Mouse (Mus musculus) layer of hippocampus, postnatal 36 days (tissue): Measurements from ENCODE around the gene Bcl11b. TPM values are rescaled to one million over a fixed set of nuclear protein-coding genes. Genes with fewer than 3 reads are reported as not detected.

Experiments used
- DNase-seq, 2 experiments: peaks; one replicate each; pipeline ENCODE4 v3.0.0; 2022
- total RNA-seq, 2 experiments: library from RNA; stranded (reverse); gene quantifications; 2 replicates each; pipeline ENCODE4 v1.2.3; 2021

Gene Bcl11b
- total RNA-seq, 2 experiments from 2014 or later = 134 to 137 TPM

DNA sequence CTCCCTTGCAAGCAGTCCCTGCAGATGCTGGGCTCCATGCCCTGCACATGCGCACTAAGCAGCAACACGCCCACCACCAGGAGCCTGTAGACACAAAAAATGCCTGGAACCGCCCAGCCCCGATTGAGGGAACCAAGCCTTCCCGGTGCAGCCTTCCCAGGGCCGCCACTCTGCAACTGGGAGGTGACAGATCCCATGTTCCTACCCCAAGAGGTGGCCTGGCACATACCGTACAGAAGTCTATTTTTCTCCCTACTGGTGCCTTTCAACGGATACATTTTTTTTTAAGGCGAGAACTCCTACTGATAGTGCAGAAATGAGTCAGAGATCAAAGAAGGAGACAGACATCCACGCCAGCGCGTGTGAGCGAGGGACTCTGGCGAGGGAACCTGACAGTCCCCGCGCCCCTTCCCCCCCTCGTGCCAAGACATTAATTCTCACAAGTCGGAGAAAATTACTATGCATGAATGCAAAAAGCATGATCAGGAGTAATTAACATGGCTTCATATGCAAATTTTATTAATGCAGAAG is 33.5 kb downstream of the Bcl11b start:
- peak; percentile 52 to 70 for DNase-seq

DNA sequence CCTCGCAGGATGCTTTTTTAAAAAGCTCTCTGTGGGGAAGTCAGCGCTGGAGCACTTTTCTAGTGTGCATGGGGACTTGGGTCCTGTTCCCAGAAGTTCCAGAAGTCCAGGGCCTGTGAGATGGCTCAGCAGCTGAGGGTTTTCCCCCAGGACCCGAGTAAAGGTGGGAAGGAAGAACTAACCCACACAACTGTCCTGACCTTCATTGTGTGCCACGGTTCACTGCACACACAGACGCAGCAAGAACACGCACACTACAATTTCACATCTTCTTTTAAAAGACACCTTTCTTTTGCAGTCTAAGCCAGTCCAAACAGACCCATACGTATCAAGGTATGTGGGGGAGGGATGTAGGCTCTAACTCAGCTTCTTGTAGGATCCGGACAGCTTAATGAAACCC is 34.3 kb downstream of the Bcl11b start:
- DNase-seq = no peak

DNA sequence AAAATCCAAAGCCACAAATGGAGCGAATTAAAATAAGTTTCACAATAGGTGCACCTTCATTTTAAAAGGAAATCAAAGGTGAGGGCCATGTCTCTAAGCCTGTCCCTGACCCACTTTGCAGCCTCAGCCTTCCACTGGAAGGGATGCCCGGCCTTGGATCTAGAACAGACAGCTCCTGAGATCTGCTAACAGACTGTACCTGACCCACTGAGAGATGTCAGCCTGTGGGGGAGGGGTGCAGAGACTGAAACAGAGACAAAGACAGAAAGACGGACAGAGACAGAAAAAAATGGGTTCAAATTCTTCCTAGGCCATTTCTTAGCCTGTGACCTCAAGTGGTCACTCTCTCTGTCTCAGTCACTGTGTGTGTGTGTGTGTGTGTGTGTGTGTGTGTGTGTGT is 35.1 kb downstream of the Bcl11b start:
- DNase-seq = no peak

DNA sequence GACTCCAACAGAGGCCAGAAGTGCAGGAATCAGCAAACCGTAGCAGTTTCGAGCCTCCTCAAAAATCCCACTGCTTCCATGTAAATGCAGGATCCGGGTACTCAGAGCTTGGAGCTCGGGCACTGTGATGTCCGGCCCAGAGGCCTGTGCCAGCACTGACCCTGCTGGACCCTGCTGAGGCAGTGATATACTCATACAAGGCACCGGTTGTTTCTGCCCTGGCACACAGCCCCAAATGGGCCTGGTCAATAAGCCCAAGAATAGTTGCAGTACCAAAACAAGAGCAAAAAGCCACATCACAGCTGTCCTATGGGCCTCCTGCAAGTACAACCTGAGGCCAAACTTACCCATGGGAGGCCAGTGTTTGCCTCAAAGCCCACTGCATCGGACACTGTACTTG is 36.4 kb downstream of the Bcl11b start:
- no peak for DNase-seq

DNA sequence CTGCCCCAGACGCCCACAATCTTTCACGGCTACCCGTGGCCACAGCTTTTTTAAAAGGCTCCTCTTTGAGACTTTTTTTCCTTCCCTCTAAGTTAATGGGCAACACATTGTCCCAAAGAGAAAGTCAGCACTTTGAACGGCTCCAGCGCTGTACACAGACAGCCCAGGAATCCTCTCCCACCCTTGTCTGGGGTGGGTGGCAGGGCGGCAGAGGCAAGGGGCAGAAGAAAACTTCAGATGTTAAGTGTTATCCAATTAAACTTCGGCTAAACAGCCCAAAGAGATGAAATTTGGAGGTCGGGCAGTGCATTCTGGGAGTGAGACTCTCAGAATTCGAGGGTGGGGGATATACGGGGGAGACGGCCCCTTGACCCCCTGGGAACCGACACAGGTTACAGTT is 38.3 kb downstream of the Bcl11b start:
- DNase-seq = no peak

DNA sequence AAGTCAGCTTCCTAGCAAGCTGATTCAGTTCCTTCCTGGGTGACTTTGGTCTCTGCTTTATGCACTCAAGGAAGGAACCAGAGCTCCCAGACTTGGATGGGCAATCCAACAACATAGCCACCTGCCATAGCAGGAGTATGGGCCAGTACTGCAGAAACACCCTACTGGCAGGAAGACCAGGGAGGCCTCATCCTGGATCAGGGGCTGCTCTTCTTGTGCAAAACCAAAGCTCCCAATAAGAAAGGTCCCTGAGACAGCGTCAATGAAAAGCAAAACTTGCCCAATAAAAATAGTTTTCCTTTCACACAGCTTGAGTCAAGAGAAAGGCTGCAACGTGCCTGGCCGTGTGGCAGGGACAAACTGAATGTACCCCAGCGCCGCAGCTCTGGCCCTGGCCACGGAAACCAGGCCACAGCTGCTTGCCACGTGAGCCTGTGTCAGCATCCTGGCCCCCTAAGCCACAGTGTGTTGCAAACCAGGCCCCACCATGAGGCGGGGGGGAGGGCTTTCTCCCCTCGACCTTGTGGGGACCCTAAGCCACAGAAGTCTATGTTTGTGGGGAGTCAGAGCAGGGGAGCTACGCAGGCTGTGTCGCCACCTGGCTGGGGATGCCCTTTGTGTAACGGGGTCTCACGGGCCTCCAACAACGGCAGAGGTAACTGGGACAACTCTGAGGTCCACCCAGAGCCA is 38.9 kb downstream of the Bcl11b start:
- DNase-seq = no peak

DNA sequence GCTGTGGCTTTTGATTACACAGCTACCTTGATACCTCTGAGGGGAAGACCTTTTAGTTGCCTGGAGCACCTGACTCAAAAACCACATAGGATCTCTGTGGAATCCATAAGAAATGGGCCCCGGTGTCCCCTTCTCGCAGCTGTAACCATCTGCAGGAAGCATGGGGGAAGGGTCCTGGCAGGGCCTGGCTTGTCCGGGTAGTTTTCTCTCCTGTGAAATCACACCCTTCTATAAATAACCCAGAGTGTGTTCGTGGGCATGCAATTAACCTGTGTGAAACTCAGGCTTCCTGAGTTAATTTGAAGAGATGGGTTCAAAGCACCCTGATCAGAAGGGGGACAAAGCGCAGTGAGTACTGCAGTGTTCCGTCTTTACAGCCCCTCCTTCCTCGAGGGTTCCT is 40.5 kb downstream of the Bcl11b start:
- DNase-seq = no peak

DNA sequence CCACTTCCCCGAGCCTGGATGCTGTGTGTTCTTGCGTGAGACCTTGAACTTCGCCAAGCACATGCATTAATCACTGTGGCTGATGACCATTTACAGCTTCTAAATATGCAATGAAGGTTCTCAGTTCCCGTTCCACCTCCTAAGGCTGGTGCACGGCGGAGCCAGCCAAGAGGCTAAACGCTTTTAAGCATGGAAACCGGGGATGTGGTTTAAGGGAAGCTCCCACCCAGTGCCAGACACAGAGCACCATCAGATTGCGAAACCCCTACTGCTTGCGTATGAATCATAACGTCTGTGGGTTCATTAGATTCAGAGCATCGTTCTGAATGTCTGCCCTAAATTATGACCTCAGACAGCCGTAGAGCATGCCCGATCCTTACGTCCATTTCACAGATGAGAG is 41.6 kb downstream of the Bcl11b start:
- DNase-seq = no peak

DNA sequence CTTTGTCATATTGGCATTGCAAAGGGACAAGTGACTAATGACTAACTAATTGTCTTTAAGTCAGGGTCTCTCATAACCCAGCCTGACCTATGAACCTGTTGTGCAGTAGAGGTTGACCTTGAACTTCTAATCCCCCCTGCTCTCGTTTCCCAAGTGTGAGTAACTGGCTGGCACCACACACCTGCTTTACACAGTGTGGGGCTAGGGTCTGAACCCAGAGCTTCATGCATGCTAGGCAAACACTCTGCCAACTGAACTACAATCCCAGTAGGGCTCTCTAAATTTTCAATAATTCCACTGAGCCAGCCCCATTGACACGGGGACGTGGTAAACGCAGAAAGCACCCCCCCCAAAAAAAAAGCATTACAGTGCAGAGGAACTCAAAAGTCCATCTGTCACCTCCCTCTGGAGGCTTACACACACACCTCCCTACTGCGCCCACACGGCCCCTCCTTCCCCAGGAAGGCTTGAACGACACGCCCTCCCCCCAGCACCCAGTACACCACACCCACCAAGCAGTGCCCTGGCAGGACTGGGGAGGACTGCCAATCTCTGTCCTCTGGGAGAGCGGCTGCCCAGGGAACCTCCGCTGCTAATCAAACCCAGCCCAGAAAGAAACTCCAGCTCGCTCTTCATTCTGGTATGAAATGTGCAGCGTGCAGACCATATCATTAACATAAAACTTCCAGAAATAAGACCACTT is 42.5 kb downstream of the Bcl11b start:
- peak in 1 of 2 experiments; percentile 46 for DNase-seq

DNA sequence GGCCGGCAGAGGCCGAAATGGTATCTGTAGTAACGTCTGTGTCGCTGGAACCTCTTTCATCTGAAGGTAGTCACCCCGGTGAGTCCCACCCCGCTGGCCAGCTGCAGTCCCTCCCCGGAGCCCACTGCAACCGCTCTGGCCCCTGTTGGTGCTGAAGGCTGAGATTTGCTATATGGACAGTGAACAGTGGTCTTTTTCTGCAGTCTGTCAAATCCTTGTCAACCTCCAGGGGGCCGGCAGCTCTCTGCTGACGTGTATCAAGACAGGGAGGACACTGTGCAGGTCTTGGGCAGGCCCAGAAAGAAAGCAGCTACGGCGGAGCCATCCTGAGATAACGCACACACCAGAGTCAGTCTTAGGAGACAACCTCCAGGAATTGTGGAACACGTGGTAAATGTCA is 43.0 kb downstream of the Bcl11b start:
- DNase-seq = no peak

DNA sequence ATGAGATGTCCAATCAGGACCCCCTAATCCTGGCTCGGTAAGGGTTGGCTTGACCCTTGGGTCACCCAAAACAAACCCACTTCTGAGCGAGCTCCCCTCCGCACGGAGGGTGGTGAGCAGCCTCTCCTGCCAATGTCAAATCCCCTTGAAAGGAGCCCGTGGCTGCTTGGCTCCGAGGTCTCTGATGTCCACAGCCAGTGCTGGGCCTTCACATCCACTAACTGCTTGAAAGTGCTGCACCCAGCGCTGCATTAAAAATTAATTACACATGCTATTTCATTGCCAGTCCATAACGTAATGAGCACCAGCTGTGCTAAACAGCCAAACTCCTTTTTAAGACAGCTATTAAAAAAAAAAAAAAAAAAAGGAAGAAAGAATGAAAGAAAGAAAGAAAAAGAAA is 43.5 kb downstream of the Bcl11b start:
- no peak for DNase-seq

DNA sequence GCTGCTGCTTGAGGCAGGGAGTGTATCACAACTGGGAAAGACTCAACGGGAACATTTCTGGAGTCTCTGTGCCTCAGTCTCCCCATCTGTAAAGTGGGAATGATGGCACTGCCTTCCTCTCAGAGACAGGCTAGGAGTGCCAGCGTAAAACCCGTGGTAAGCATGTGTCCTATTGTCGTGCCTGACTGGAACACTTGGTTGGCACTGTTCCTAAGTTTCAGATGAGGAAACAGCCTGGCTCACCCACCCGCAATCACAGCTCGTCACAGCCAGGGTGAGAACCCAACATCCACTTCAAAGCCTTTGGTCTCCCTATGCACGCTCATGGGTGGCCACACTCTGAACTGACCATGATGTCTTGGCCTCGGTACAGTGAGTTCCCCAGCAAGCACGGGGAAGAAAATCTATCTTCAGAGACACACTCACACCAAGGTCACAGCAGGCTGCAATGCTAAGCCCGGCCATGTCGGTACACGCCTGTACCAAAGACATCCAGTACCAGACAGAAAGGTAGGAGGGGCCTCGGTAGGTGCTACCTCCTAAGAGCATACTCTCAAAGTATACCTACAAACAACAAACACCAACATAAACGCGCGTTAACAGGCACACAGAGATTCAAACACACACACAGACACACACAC is 50.2 kb downstream of the Bcl11b start:
- DNase-seq = peak in 1 of 2 experiments; percentile 51

DNA sequence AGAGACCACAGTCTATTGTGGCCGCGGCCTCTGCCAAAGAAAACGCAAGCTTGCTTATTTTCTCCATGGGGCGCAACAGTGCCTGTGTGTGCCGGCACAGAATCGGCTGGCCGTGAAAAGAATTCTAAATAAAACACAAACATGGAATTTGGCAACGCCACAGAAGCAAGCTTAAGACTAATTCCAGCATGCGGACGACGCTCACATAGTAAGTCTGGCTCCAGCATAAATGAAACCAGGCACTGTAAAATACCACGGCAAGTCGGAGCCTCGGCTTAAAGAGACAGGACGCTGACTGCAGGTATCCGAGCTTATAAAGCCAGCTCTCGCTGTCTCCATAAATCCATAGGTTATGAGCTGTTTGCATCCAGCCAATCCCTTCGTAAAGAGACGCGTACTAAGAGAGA is 51.1 kb downstream of the Bcl11b start:
- no peak for DNase-seq

DNA sequence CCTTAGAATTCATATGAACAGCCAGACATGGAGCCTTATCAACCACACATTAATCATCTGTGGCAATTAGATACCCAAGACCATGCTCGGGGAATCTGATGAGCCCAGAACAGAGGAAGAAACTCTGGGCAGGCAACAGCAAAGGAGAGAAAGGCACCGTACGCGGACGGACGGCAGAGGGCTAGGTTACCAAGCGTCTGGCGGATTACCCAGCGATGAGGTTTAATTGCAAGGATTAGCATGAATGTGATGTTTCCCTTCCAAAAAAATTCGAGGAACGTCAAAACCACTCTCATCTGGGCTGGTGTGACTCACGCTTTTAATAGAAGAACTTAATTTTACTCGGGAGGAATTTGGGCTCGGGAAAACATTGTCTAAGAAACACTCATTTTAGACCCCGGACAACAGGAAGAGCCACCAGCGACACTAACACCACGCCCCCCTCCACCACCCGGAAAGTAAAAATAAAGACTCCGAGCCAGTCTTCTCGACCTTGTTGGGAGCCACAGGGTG is 52.7 kb downstream of the Bcl11b start:
- DNase-seq = no peak

DNA sequence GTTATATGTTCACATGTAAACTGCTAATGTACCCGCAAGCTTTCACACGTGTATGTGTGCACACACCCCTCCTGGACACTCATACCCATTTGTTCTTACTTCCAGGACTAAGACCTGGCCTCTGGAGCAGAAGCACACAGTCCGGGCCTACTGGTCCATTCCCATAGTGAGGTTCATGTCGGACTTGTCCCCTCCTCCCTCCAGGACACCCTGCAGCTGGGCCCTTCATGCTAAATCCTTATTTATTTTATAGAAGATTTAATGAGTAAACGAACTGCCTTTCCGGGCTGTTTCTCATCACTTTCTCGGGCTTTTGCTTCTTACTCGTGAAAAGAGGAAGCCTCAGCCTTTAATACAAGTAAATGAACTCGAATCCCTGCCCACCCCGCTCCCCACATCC is 54.0 kb downstream of the Bcl11b start:
- no peak for DNase-seq

DNA sequence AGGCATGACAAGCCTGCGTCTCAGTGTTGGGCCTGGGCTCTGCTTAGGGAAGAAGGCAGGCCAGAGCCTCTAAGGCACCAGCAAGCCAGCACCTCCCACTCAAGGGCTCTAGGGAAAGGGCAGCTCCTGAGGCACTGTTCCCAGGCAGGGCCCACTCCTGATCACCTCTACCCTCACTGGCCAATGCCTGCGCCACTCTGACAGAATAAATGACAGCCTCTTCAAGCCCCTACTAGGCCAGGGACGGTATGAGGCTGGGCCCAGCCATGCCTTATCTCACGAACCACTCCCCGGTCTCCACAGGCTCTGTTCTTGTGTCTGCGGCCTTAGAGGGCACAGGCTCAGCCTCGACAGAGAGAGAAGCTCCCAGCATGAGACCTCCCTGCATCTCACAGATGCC is 61.3 kb downstream of the Bcl11b start:
- DNase-seq = no peak

DNA sequence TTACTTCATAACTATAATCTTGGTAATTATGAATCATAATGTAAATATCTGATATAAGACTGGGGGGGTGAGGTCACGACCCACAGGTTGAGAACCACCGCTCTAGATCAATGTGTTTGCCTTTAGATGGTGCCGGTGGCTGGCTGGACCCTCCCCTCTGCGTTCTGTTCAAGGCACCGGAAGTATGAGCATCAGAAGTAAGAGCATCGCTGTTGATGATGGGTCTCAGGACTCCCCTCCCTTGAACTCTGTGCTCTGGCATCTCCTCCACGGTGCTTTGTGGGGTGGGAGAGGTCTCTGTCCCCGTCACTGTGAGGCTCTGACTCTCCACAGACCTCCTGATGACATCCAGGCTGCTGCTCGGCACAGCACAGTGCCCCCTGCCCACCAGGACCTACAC is 62.6 kb downstream of the Bcl11b start:
- DNase-seq = no peak

DNA sequence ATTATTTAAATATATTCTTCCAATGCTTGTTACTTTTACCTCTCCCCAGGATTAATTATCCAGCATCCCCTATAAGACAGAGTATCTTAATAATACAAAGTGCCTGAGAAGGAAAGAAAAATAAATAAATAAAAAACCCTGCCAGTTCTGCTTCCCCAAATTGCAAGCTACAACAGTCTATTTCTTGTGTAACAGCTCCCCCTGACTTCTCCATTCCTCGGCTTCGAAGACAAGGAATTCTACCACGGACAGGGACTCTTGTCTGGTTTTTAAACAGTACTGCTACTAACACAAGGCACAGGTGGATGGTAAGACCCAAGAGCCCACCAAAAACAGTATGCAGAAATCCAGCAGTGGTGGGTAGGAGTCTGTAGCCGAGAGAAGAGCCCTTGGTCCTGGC is 64.2 kb downstream of the Bcl11b start:
- no peak for DNase-seq

DNA sequence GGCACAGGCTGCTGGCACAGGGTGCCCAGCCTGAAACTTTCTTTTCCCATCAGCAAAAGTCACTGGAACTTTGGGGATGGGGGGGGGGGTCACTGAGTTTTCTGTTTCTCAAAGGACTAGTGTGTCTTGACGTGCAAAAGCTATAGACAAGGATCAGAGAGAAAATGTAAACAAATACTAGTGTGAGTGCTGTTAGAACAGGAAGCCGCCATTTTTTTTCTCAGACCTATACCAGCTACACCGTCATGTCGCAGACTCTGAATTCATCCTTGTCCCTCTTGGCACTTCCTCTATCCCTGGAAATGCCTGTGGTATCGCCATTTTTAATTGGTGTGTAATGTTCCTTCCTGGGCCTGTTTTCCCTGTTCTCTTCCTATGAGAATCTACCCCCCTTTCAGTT is 66.4 kb downstream of the Bcl11b start:
- no peak for DNase-seq

DNA sequence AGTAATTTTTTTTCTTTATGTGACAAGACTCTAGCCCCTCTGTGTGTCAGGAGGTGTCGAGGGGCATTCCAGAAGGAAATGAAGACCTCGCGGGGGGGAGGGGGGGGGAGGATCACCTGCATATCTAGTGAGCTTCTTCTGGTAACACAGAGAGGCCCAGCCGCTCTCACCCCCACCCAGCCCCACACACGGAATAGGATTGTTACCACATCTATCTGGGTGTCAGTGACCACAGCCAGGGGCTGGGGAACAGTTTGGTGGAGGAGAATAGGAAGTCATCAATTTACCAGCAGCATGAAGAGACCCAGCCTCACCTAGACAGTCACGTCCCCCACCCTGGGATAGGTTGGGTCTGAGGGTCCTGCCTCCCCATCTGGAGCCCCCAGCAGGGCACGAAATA is 67.0 kb downstream of the Bcl11b start:
- DNase-seq = no peak

DNA sequence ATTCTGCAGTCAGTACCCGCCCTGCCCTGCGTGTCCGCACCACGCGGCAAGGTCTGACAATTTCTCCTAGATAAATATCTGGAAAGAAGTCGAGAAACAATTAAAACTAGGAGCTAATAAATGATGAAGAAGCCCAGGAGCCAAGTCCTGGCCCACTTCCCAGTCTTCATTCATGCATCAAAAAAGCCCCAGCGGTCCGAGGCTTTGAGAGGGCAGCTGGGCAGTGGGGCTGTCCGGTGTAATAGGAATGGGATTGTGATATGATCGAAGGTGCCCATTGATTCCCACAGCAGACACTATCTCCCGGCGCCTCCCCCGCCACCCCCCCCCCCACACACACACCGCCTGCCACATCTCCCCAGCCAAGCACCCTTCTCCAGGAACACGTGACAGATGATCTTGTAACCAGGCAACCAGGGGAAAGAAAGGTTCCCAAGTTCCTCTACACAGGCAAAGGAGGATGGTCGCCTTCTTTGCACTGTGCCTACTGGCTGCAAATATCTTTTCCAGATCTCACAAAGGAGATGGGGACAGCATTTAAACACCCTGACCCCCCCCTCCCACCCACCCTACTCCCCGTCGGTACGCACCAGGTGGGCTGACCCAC is 68.5 kb downstream of the Bcl11b start:
- no peak for DNase-seq

DNA sequence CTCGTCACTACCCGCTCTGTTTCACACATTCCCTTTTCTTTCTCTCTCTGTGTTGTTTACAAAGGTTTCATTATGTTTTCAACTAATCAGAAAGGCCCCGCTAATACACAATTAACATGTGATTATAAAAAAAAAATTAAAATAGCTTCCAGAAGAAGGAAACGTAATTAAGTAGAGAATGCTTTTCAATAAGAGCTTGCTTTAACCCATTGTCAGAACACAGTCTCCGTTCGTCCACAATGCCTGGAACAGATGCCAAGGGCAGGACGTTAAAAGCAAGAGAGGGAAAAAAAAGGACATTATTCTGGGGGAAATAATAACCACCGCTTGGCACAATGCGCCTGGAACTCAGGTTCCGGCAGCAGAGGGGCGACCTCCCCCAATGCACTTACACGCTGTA is 71.3 kb downstream of the Bcl11b start:
- no peak for DNase-seq

DNA sequence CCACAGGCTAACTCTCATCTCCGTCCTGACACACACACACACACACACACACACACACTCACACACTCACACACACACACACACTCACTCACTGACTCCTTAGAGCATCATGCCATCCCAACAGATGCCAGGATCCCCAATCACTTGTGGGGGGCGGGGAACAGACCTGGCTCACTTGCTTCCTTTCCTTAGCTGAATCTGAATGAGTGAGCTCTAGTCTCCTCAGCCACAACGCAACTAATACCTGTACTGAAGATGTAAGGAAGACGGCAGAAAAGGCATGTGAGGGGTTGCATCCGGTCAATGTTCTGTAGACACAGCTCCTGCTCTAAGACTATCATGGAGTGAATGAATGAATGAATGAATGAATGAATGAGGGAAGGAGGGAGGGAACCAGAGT is 71.9 kb downstream of the Bcl11b start:
- DNase-seq = no peak
